Comparison of ENCODE assay signal across 8 mouse cellular contexts in the genomic region with DNA sequence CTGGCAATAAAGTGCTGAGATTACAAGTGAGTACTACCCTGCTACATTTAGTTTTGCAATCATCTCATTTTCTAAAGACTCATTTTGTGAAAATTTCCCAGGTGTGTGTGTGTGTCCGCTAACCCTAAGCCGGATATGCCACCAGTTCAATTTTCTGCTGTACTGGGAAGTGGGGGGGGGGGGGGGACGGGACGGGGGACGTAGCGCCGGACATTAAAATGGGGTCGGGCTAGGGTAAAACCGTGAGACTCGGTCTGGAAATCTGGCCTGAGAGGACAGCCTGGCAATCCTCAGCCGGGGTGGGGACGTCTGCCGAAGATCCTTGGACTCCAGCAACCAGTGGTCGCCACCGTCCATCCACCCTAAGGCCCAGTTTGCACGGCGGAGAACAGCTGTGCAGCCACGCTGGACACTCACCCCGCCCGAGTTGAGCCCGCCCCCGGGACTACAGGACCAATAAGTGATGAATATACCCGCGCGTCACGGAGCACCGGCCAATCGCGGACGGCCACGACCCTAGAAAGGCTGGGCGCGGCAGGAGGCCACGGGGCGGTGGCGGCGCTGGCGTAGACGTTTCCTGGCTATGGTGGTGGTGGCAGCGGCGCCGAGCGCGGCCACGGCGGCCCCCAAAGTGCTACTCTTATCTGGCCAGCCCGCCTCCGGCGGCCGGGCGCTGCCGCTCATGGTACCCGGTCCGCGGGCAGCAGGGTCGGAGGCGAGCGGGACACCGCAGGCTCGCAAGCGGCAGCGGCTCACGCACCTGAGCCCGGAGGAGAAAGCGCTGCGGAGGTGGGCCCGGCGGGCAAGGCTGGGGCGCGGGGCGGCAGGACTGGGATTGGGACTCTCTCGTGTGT. TPM values are rescaled to one million over a fixed set of nuclear protein-coding genes. Genes with fewer than 3 reads are reported as not detected.
DNase-seq lines count a peak whose midpoint lies in the region; ATAC-seq and TF ChIP-seq lines count a peak whose summit lies in the region.

TSS of gene Xbp1 (plus strand) at position 248 of the 854 bp plus-strand sequence.

- under 1% methylated on average over 71 of the region's 72 CpGs for WGBS in forebrain, embryonic 11.5 days
- under 1% methylated on average over 70 of the region's 72 CpGs for WGBS in heart, embryonic 16.5 days
- under 1% methylated on average over 71 of the region's 72 CpGs for WGBS in liver, embryonic 16.5 days (ENCODE audit: insufficient replicate concordance)
- WGBS in neural tube, embryonic 13.5 days = 1% methylated on average over 62 of the region's 72 CpGs

- H3K4me1 ChIP-seq in forebrain, embryonic 11.5 days (replicated peaks; ENCODE audit: control insufficient read depth, insufficient read depth, low read length) = peaks cover 3% of the 10 kb centered on the region; the same call in 1 of the 2 replicates
- H3K4me1 ChIP-seq in heart, embryonic 16.5 days (ENCODE audit: control insufficient read depth, insufficient read depth, low read length) = peaks cover 26% of the 10 kb centered on the region
- H3K4me1 ChIP-seq in liver, embryonic 16.5 days (ENCODE audit: control insufficient read depth, low read depth, low read length) = peaks cover 19% of the 10 kb centered on the region
- H3K4me1 ChIP-seq in neural tube, embryonic 13.5 days (replicated peaks) = peaks cover 32% of the 10 kb centered on the region
- peaks cover 4% of the 10 kb centered on the region for H3K4me1 ChIP-seq in testis, adult 2 months (ENCODE audit: control insufficient read depth, insufficient read depth, low read length)

- H3K4me3 ChIP-seq in forebrain, embryonic 11.5 days (ENCODE audit: low read depth, low read length) = peak within 1 kb of the TSS; percentile 97
- peak within 1 kb of the TSS; percentile 99 for H3K4me3 ChIP-seq in heart, embryonic 16.5 days (ENCODE audit: low read length)
- H3K4me3 ChIP-seq in liver, embryonic 16.5 days (ENCODE audit: low read depth, low read length) = peak within 1 kb of the TSS; percentile 92
- peak within 1 kb of the TSS; percentile 98 for H3K4me3 ChIP-seq in neural tube, embryonic 13.5 days
- H3K4me3 ChIP-seq in testis, adult 2 months (ENCODE audit: control insufficient read depth, low read depth, low read length) = peak within 1 kb of the TSS; percentile 89

- H3K4me2 ChIP-seq in forebrain, embryonic 11.5 days (ENCODE audit: low read depth, low read length, severe bottlenecking) = peak within 1 kb of the TSS; percentile 78
- peak within 1 kb of the TSS; percentile 83 for H3K4me2 ChIP-seq in heart, embryonic 16.5 days (ENCODE audit: low read depth, low read length)
- peak within 1 kb of the TSS; percentile 85 for H3K4me2 ChIP-seq in liver, embryonic 16.5 days (ENCODE audit: low read depth, low read length)
- peak within 1 kb of the TSS; percentile 60 for H3K4me2 ChIP-seq in neural tube, embryonic 13.5 days

- H3K9ac ChIP-seq in forebrain, embryonic 11.5 days (ENCODE audit: low read length) = peak within 1 kb of the TSS; percentile 96
- peak within 1 kb of the TSS; percentile 99 for H3K9ac ChIP-seq in heart, embryonic 16.5 days (ENCODE audit: low read length)
- H3K9ac ChIP-seq in liver, embryonic 16.5 days (ENCODE audit: low read depth, low read length) = peak within 1 kb of the TSS; percentile 98
- H3K9ac ChIP-seq in neural tube, embryonic 13.5 days = peak within 1 kb of the TSS; percentile 98

- H3K27ac ChIP-seq in forebrain, embryonic 11.5 days (ENCODE audit: low read depth, low read length) = peak within 1 kb of the TSS; percentile 66
- H3K27ac ChIP-seq in heart, embryonic 16.5 days (ENCODE audit: low read length) = peak within 1 kb of the TSS; percentile 96
- peak within 1 kb of the TSS; percentile 94 for H3K27ac ChIP-seq in liver, embryonic 16.5 days (ENCODE audit: low read length)
- peak within 1 kb of the TSS; percentile 94 for H3K27ac ChIP-seq in neural tube, embryonic 13.5 days (replicated peaks)
- peak within 1 kb of the TSS; percentile 73 for H3K27ac ChIP-seq in testis, adult 2 months (ENCODE audit: control insufficient read depth, insufficient read depth, low read depth, low read length)

- H3K9me3 ChIP-seq in forebrain, embryonic 11.5 days (ENCODE audit: control insufficient read depth, low read length) = no peaks in the 10 kb centered on the region
- H3K9me3 ChIP-seq in heart, embryonic 16.5 days (replicated peaks; ENCODE audit: control insufficient read depth, low read length) = no peaks in the 10 kb centered on the region
- no peaks in the 10 kb centered on the region for H3K9me3 ChIP-seq in liver, embryonic 16.5 days (replicated peaks; ENCODE audit: control insufficient read depth, low read length)
- no peaks in the 10 kb centered on the region for H3K9me3 ChIP-seq in neural tube, embryonic 13.5 days

- H3K36me3 ChIP-seq in forebrain, embryonic 11.5 days (ENCODE audit: control insufficient read depth, insufficient read depth, low read length) = peaks cover 5% of the 10 kb centered on the region; the same call in 1 of the 2 replicates
- peaks cover 31% of the 10 kb centered on the region for H3K36me3 ChIP-seq in heart, embryonic 16.5 days (ENCODE audit: control insufficient read depth, insufficient read depth)
- H3K36me3 ChIP-seq in liver, embryonic 16.5 days (ENCODE audit: control insufficient read depth, insufficient read depth) = peaks cover 28% of the 10 kb centered on the region
- H3K36me3 ChIP-seq in neural tube, embryonic 13.5 days = peaks cover 32% of the 10 kb centered on the region
- H3K36me3 ChIP-seq in testis, adult 2 months (ENCODE audit: control insufficient read depth, insufficient read depth, low read length) = no peaks in the 10 kb centered on the region; the same call in 1 of the 2 replicates

- peak; percentile 99 for ATAC-seq in forebrain, embryonic 11.5 days (replicated peaks; ENCODE audit: low FRiP score)
- peak; percentile 97 for ATAC-seq in heart, embryonic 16.5 days (replicated peaks; ENCODE audit: extremely low read depth, insufficient read depth, low FRiP score)
- ATAC-seq in liver, embryonic 16.5 days (ENCODE audit: low read depth) = peak; percentile 97
- peak; percentile 98 for ATAC-seq in neural tube, embryonic 13.5 days (ENCODE audit: low read depth)

- H3K27me3 ChIP-seq in forebrain, embryonic 11.5 days (ENCODE audit: control insufficient read depth, insufficient read depth, low read length) = no peaks in the 10 kb centered on the region
- H3K27me3 ChIP-seq in heart, embryonic 16.5 days (ENCODE audit: control insufficient read depth, insufficient read depth, low read length) = no peaks in the 10 kb centered on the region
- no peaks in the 10 kb centered on the region for H3K27me3 ChIP-seq in liver, embryonic 16.5 days (ENCODE audit: control insufficient read depth, insufficient read depth, low read depth, low read length)
- no peaks in the 10 kb centered on the region for H3K27me3 ChIP-seq in neural tube, embryonic 13.5 days
- no peaks in the 10 kb centered on the region for H3K27me3 ChIP-seq in testis, adult 2 months (ENCODE audit: control insufficient read depth, insufficient read depth, low read length)

- DNase-seq in CD8-positive naive resting alpha-beta T cell, adult 2 months (ENCODE audit: low read depth in 2 of 2, low spot score in 2 of 2) = peak; percentile 90 to 92
- DNase-seq in c-Kit-positive CD71-negative TER-119-negative erythroid progenitor cells, embryonic 14.5 days (ENCODE audit: low read depth) = peak; percentile 85
- peak; percentile 98 for DNase-seq in forebrain, embryonic 11.5 days (ENCODE audit: low spot score)
- peak; percentile 98 to 99 for DNase-seq in kidney, postnatal 4 days

- no peak for TF ChIP-seq CTCF in testis, adult 2 months (IDR thresholded peaks at IDR 0.05; ENCODE audit: control insufficient read depth, insufficient read depth, insufficient replicate concordance, low read depth, low read length)

- TF ChIP-seq POLR2A in testis, adult 2 months (IDR thresholded peaks at IDR 0.05; ENCODE audit: control insufficient read depth, low read depth, low read length) = peak; percentile 82

RNA-seq across cellular contexts. Expression of gene Xbp1, which starts in this region (rescaled TPM):
- 117 and 119 TPM in 2 replicates for polyA plus RNA-seq in forebrain, embryonic 11.5 days (2014; fragmentation: Nextera tagmentation; extraction: Ambion mirVana)
- 135 and 151 TPM in 2 replicates for polyA plus RNA-seq in heart, embryonic 16.5 days (2015; fragmentation: Nextera tagmentation; extraction: Ambion mirVana)
- 105 and 116 TPM in 2 replicates for polyA plus RNA-seq in liver, embryonic 16.5 days (2015; fragmentation: Nextera tagmentation; extraction: Ambion mirVana)
- polyA plus RNA-seq in neural tube, embryonic 13.5 days (2015; fragmentation: Nextera tagmentation; extraction: Ambion mirVana) = 136 and 166 TPM in 2 replicates
- 9.0 and 9.2 TPM in 2 replicates for polyA plus RNA-seq in testis, adult 2 months (2012; rRNA removed)

Comparison
In these comparisons a context has a peak if more than half of its experiments do, and no peak if none do; other contexts are left out.
1. Peak in every context shown above with its lines: DNase-seq, ATAC-seq, H3K4me3 ChIP-seq and H3K27ac ChIP-seq.
2. RNA of gene Xbp1 (polyA plus RNA-seq): 135 to 151 TPM in heart, embryonic 16.5 days, 136 to 166 TPM in neural tube, embryonic 13.5 days, 117 to 119 TPM in forebrain, embryonic 11.5 days and 105 to 116 TPM in liver, embryonic 16.5 days; 9.0 to 9.2 TPM in testis, adult 2 months; every median in the first group is over 10 times any median in the second.